Mouse (Mus musculus) cerebellum, adult 2 months (tissue): ENCODE results near the gene Cbx6.

Source experiments
- CTCF ChIP-seq: fragments of 200-500 bp; IDR thresholded peaks from 2 replicates; pipeline ENCODE4 v1.5.1; 2011; ENCODE audit warnings: low read depth, mild to moderate bottlenecking, control low read depth, low read length, moderate library complexity, borderline replicate concordance; ENCODE audit not compliant: insufficient read depth
- POLR2A ChIP-seq: fragments of 200-500 bp; IDR thresholded peaks from 2 replicates; pipeline ENCODE4 v1.6.1; 2011; ENCODE audit warnings: low read length, control low read depth, borderline replicate concordance; ENCODE audit not compliant: insufficient read depth

GRCm38 (mm10) chr15:79810997-79811396, 23.5 kb downstream of the Cbx6 start:
- TF ChIP-seq CTCF (no peak), POLR2A (no peak)
